Mouse (Mus musculus) kidney, postnatal 14 days (tissue): ENCODE measurements at regions not wholly inside any gene's neighbourhood (a gene's known extent, or its start where the extent isn't known, plus 50 kb on each side); places are given as distances from the start of the nearest gene placed in this dataset.

Experiments
- DNase-seq: peaks from one replicate; pipeline ENCODE4 v3.0.0; 2022; ENCODE audit warnings: mixed read lengths

DNA sequence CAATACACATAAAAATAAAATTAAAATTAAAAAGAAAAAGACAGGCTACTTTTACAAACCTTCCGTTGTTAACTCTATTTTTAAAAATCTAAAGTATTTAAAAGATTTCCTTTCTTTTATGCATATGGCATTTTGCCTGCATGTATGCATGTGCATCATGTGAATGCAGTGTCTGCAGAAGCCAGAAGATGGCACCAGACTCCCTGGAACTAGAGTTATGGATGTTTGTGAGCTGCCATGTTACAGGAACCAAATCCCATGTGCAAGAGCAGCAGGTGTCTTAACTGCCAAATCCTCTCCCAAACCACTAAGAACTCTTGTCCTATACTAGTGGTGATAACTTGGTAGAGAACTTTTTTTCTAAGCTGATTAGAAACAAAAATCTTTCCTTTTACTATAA is 60.1 kb upstream of the Abcb5 start:
- DNase-seq: peak; percentile 66

DNA sequence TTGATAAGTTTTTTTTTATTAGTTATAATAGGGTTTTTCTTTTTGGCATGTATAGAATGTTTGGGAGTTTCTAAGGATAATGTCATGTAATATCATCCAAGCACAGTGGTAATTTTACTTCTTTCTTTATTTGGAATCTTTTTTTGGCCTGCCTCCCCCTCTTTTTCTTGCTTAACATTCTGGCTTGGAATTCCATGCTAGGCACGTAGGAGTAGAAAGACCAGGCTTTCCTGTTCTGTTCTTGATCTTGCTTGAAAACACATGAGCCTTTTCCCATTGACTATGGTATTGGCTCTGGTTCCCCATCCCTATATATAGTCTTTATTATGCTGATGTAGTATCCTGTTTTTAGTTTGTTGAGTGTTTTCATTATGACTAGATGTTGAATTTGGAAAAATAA is 57.8 kb upstream of the Abcb5 start:
- no peak for DNase-seq
